Mouse (Mus musculus) ES-E14 (cell line): ENCODE data around the gene Xpr1. TPM values are rescaled to one million over a fixed set of nuclear protein-coding genes. Genes with fewer than 3 reads are reported as not detected.

Experiments used
- DNase-seq: peaks from one replicate; pipeline ENCODE4 v3.0.0-alpha.2; 2013; ENCODE audit warnings: low read depth, low spot score
- H3K27ac ChIP-seq: 2 replicates; pipeline ENCODE4 v1.5.1; 2012; ENCODE audit warnings: low read depth, mild to moderate bottlenecking, low read length, moderate library complexity, mixed read lengths; ENCODE audit not compliant: poor library complexity, insufficient read depth, severe bottlenecking
- H3K36me3 ChIP-seq: 2 replicates; pipeline ENCODE4 v1.6.1; 2012; ENCODE audit warnings: mild to moderate bottlenecking, low read length, moderate library complexity, mixed read lengths; ENCODE audit not compliant: control insufficient read depth, poor library complexity, insufficient read depth, severe bottlenecking
- H3K4me1 ChIP-seq, 2 experiments: fragments of 150-350 bp in 1 of 2; sonication (generic) in 1 of 2; 2 replicates each; pipeline ENCODE4 v1.6.1; 2012; ENCODE audit warnings: low read length in 2 of 2, mild to moderate bottlenecking in 1 of 2, mixed read lengths in 1 of 2; ENCODE audit not compliant: control insufficient read depth in 2 of 2, insufficient read depth in 2 of 2, poor library complexity in 1 of 2
- H3K4me3 ChIP-seq, 2 experiments: fragments of 150-350 bp in 1 of 2; sonication (generic) in 1 of 2; 2 replicates each; pipeline ENCODE4 v1.5.1; 2012; ENCODE audit warnings: low read length in 2 of 2, low read depth in 1 of 2, mild to moderate bottlenecking in 1 of 2, mixed read lengths in 1 of 2; ENCODE audit not compliant: insufficient read depth in 1 of 2, poor library complexity in 1 of 2, severe bottlenecking in 1 of 2
- H3K9ac ChIP-seq: 2 replicates; pipeline ENCODE4 v1.6.1; 2012; ENCODE audit warnings: low read depth, mild to moderate bottlenecking, low read length, mixed read lengths; ENCODE audit not compliant: poor library complexity, insufficient read depth, severe bottlenecking
- H3K9me3 ChIP-seq: fragments of 150-350 bp; sonication (generic); 2 replicates; pipeline ENCODE4 v1.6.1; 2012; ENCODE audit warnings: low read depth, mild to moderate bottlenecking, low read length; ENCODE audit not compliant: control insufficient read depth, insufficient read depth
- CHD2 ChIP-seq: IDR thresholded peaks from 2 replicates; pipeline ENCODE4 v1.6.1; 2014; ENCODE audit warnings: mild to moderate bottlenecking, low read depth, low read length, inconsistent platforms
- HCFC1 ChIP-seq: IDR thresholded peaks from 2 replicates; pipeline ENCODE4 v1.6.1; 2012; ENCODE audit warnings: low read length, inconsistent platforms, borderline replicate concordance; ENCODE audit not compliant: insufficient read depth
- MAFK ChIP-seq: IDR thresholded peaks from 2 replicates; pipeline ENCODE4 v1.6.1; 2014; ENCODE audit warnings: mild to moderate bottlenecking, low read depth, low read length, inconsistent platforms; ENCODE audit not compliant: insufficient read depth
- ZC3H11A ChIP-seq: IDR thresholded peaks from 2 replicates; pipeline ENCODE4 v1.6.1; 2012; ENCODE audit warnings: low read depth, mild to moderate bottlenecking, inconsistent platforms, low read length, borderline replicate concordance
- ZNF384 ChIP-seq: IDR thresholded peaks from 2 replicates; pipeline ENCODE4 v1.6.1; 2012; ENCODE audit warnings: low read depth, low read length, inconsistent platforms
- in situ Hi-C, 2 experiments: fragments of 600-800 bp; cut with MboI; formaldehyde crosslinking; loops; one replicate each; pipeline ENCODE4 v1.15.1; 2025; ENCODE audit warnings: low sequenced_read_pairs in 2 of 2, inconsistent platforms in 1 of 2; ENCODE audit not compliant: unreplicated experiment in 2 of 2
- total RNA-seq: library from RNA; depleted of rRNA; stranded (reverse); fragments of 300-350 nt; gene quantifications from 2 replicates; pipeline ENCODE4 v1.2.3, GENCODE M21; 2012

The Xpr1 gene
- total RNA-seq, 1 experiment, result 13.5 TPM

DNA sequence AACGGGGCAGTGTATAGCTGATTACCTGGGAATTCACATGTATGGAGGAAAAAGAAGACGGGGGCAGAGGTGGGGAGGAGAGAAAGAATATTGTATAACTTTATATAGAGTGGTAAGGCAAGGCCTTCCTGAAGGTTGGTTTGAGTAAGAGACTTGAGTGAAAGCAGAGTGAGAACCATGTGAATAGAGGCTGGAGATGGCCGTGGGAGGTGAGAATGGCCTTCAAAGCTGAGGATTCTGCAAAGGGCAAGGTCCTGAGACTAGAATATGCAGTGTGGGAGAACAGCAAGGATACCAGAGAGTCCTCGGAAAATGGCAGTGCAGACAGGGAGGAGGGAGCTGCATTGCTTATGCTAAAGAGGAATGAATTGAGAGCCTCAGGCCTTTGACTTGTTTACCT is 6.6 kb upstream of the Xpr1 start:
- H3K4me1 ChIP-seq, result no peaks in the 10 kb centered on the region
- no peak overlapping the region for H3K9ac ChIP-seq
- no peaks in the 10 kb centered on the region for H3K9me3 ChIP-seq
- no peak for TF ChIP-seq HCFC1
- TF ChIP-seq CHD2, result no peak
- TF ChIP-seq ZNF384, result no peak
- TF ChIP-seq MAFK, result no peak
- no peak for DNase-seq
- in situ Hi-C loops, result no loop called here
- H3K4me3 ChIP-seq, result no peak overlapping the region
- H3K36me3 ChIP-seq, result no peaks in the 10 kb centered on the region
- H3K27ac ChIP-seq, result no peak overlapping the region

DNA sequence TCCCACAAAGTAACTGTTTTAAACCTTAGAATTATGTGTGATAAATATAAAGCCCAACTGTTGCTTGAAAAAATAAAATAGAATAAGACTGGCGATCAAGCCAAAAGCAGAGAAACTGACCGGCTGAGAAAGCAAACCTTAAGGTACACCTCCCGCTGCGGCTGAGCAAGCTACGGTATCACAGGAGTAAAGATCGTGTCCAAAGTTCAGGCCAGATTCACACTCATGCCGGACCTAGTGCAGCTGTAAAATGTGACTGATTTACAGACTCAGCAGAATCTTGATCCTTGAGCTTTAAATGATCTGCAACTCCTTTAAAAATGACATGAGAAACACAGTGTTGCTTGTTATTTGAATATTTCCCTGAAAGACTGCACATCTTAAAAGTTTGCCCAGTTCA is 4.8 kb upstream of the Xpr1 start:
- no peak overlapping the region for H3K27ac ChIP-seq
- no peak for TF ChIP-seq CHD2
- no peak for TF ChIP-seq MAFK
- no peak for TF ChIP-seq ZC3H11A
- no peak for TF ChIP-seq HCFC1
- no peak for TF ChIP-seq ZNF384

DNA sequence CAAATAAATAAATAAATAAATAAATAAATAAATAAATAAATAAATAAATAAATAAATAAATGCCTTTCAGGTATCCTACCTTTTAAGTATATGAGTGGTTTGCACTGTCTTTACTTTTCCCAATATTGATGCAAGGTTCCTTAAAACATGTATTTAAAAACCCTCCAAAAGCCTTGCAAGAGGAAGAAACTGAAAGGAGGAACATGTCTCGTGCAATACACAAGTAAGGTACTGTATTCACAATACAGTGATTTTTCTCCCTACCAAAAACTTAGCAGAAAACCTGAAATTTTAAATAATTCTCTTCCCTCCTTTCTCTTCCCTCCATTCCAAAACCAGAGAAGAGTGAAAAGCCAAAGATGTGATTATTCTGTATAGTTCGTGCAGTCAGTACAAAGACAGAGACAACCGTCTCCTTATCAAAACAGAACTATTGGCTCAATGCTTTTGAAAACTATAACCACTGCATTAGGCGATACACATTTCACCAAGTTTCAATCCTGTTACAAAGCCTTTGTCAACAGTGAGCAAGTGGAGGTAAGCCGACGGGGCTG is 991 bp downstream of the Xpr1 start:
- in situ Hi-C loops, result no loop called here
- Histone ChIP-seq H3K9ac (peak overlapping the region; percentile 77), H3K36me3 (no peaks in the 10 kb centered on the region), H3K27ac (no peak overlapping the region), H3K4me3 (peak overlapping the region; percentile 93), H3K9me3 (no peaks in the 10 kb centered on the region), H3K4me1 (0 out of 4 replicates have a peak, but pooled peaks cover 0 to 2% of the 10 kb centered on the region in 2 experiments)
- DNase-seq, result no peak
- TF ChIP-seq ZC3H11A, result no peak

More for the DNA sequence above, 4.8 kb upstream of the Xpr1 start:
- no peak overlapping the region for H3K9ac ChIP-seq
- 0 out of 4 replicates have a peak, but pooled peaks cover 0 to 2% of the 10 kb centered on the region in 2 experiments for H3K4me1 ChIP-seq
- no peak for DNase-seq
- in situ Hi-C loops, result no loop called here
- H3K9me3 ChIP-seq, result no peaks in the 10 kb centered on the region
- H3K36me3 ChIP-seq, result no peaks in the 10 kb centered on the region
- H3K4me3 ChIP-seq, result no peak overlapping the region

DNA sequence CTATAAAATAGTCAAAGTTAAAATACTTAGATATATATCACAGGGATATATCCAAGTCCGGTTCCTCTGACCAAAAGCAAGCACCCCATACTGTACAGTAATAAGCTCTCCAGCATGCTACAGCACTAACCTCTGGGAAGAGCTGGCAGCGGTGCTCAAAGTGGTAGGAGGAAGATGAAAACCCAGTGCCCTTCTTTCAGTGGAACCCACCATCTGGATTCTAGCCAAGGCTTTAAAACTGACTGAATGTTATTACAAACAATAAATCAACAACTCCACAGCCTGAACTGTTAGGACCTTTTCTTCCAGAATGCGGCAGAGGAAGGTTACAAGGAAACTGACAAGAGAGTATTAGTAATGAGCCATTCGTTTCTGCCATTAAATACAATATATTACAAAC is 1.8 kb downstream of the Xpr1 start:
- H3K9me3 ChIP-seq, result no peaks in the 10 kb centered on the region
- H3K4me1 ChIP-seq, result 0 out of 4 replicates have a peak, but pooled peaks cover 0 to 2% of the 10 kb centered on the region in 2 experiments
- no peak overlapping the region for H3K27ac ChIP-seq
- H3K36me3 ChIP-seq, result no peaks in the 10 kb centered on the region
- no peak overlapping the region for H3K4me3 ChIP-seq
- no peak for TF ChIP-seq HCFC1
- TF ChIP-seq CHD2, result no peak
- no peak for TF ChIP-seq ZNF384
- no peak for TF ChIP-seq ZC3H11A
- TF ChIP-seq MAFK, result no peak
- in situ Hi-C loops, result no loop called here
- no peak overlapping the region for H3K9ac ChIP-seq
- DNase-seq, result no peak

DNA sequence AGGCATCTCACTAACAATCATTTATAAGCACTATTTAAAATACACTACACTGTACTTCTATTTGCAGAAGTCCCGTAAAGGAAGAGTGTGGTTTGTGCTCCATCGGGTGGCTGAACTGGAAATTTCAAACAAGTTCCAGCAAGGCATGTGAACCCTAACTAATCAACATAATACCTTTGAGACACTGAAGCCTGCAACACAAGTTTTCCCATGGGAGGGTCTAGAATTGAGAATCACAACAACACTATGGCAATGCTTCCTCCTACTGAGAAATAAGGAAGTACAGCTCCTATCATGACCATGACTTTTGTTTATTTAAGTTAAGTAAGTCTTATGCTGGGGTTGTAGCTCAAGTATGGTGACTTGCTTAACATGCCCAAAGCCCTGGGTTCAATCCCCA is 4.5 kb downstream of the Xpr1 start:
- no peaks in the 10 kb centered on the region for H3K36me3 ChIP-seq
- no peak overlapping the region for H3K4me3 ChIP-seq
- H3K9ac ChIP-seq, result no peak overlapping the region
- in situ Hi-C loops, result no loop called here
- H3K4me1 ChIP-seq, result no peaks in the 10 kb centered on the region
- DNase-seq, result no peak
- no peak for TF ChIP-seq MAFK
- no peak overlapping the region for H3K27ac ChIP-seq
- H3K9me3 ChIP-seq, result no peaks in the 10 kb centered on the region
